Mouse (Mus musculus): ENCODE measurements around the gene Spry2. TPM values are rescaled to one million over a fixed set of nuclear protein-coding genes. Genes with fewer than 3 reads are reported as not detected.

Spry2 gene
- total and polyA plus RNA-seq, 3 experiments, result 0.21 TPM; not detected in 2

GRCm38 (mm10) chr14:105893623-105893995 is 3.0 kb downstream of the Spry2 start:
- H3K4me2 ChIP-seq (ENCODE audit: insufficient read depth, low read depth, poor library complexity, severe bottlenecking), result no peak overlapping the region
- H3K36me3 ChIP-seq (replicated peaks in 1 of 2; ENCODE audit: control insufficient read depth in 1 of 2, insufficient read depth in 1 of 2, low read length in 1 of 2), result no peaks in the 10 kb centered on the region
- no peak for DNase-seq (ENCODE audit: extremely low read depth)
- no peak overlapping the region for H3K27ac ChIP-seq (ENCODE audit: insufficient read depth, low read depth)
- H3K4me3 ChIP-seq (replicated peaks in 1 of 3; ENCODE audit: low read depth in 2 of 3, low read length in 2 of 3, poor library complexity in 1 of 3), result no peak overlapping the region
- in situ Hi-C loops (cut with MboI; ENCODE audit: low pct_ligation_motif_present, low pct_unique_long_range_greater_than_20kb, low sequenced_read_pairs), result no loop called here
- peaks cover 42% of the 10 kb centered on the region for H3K9me3 ChIP-seq (replicated peaks; ENCODE audit: low read length)
- no peak for TF ChIP-seq ETS1 (conservative IDR thresholded peaks at IDR 0.05; ENCODE audit: low read depth, low read length)
- TF ChIP-seq ZMIZ1 (IDR thresholded peaks at IDR 0.05; ENCODE audit: low read depth, low read length), result no peak
- no peak for TF ChIP-seq TCF12 (IDR thresholded peaks at IDR 0.05; ENCODE audit: low read depth, low read length)
- no peak for TF ChIP-seq TBP (conservative IDR thresholded peaks at IDR 0.05; ENCODE audit: low read depth, low read length)
- no peaks in the 10 kb centered on the region for H3K27me3 ChIP-seq (replicated peaks)
- no peaks in the 10 kb centered on the region for H3K79me2 ChIP-seq (replicated peaks; ENCODE audit: control insufficient read depth, extremely low read depth, insufficient read depth, poor library complexity, severe bottlenecking)
- dilution Hi-C loops (cut with MboI; ENCODE audit: extremely low pct_ligation_motif_present, extremely low pct_unique_long_range_greater_than_20kb, low sequenced_read_pairs), result no loop called here
- no peaks in the 10 kb centered on the region for H3K4me1 ChIP-seq (ENCODE audit: control insufficient read depth in 1 of 2, insufficient read depth in 2 of 2)
- H3K9ac ChIP-seq (ENCODE audit: insufficient read depth, low read depth), result no peak overlapping the region

GRCm38 (mm10) chr14:105892941-105893622 is 3.5 kb downstream of the Spry2 start:
- no peak overlapping the region for H3K4me3 ChIP-seq (replicated peaks in 1 of 3; ENCODE audit: low read depth in 2 of 3, low read length in 2 of 3, poor library complexity in 1 of 3)
- H3K4me2 ChIP-seq (ENCODE audit: insufficient read depth, low read depth, poor library complexity, severe bottlenecking), result no peak overlapping the region
- no peak overlapping the region for H3K27ac ChIP-seq (ENCODE audit: insufficient read depth, low read depth)
- TF ChIP-seq NRF1 (IDR thresholded peaks at IDR 0.05; ENCODE audit: low read depth, low read length) (no peak), E2F4 (IDR thresholded peaks at IDR 0.05; ENCODE audit: insufficient replicate concordance, low read depth, low read length) (no peak), NELFE (IDR thresholded peaks at IDR 0.05; ENCODE audit: low read depth, low read length) (no peak), EP300 (IDR thresholded peaks at IDR 0.05; ENCODE audit: low read length) (no peak), MAZ (IDR thresholded peaks at IDR 0.05; ENCODE audit: low read depth, low read length) (no peak), ZKSCAN1 (IDR thresholded peaks at IDR 0.05; ENCODE audit: borderline replicate concordance, low read depth, low read length) (no peak), MXI1 (IDR thresholded peaks at IDR 0.05; ENCODE audit: low read depth, low read length) (no peak), MAX (IDR thresholded peaks at IDR 0.05; ENCODE audit: low read length) (no peak), POLR2A (IDR thresholded peaks at IDR 0.05; ENCODE audit: low read depth, low read length) (no peak), TCF12 (IDR thresholded peaks at IDR 0.05; ENCODE audit: low read depth, low read length) (no peak), SMC3 (IDR thresholded peaks at IDR 0.05; ENCODE audit: low read depth, low read length) (no peak), ELF1 (IDR thresholded peaks at IDR 0.05; ENCODE audit: low read depth, low read length) (no peak), JUND (conservative IDR thresholded peaks at IDR 0.05; ENCODE audit: low read depth, low read length) (no peak), GABPA (IDR thresholded peaks at IDR 0.05; ENCODE audit: insufficient replicate concordance, low read depth, low read length) (no peak), CTCF (conservative IDR thresholded peaks at IDR 0.05 in 1 of 2, IDR thresholded peaks at IDR 0.05 in 1 of 2; ENCODE audit: low read depth in 2 of 2, low read length in 2 of 2) (no peak), RCOR1 (conservative IDR thresholded peaks at IDR 0.05; ENCODE audit: low read depth, low read length) (no peak)
- H3K36me3 ChIP-seq (replicated peaks in 1 of 2; ENCODE audit: control insufficient read depth in 1 of 2, insufficient read depth in 1 of 2, low read length in 1 of 2), result no peaks in the 10 kb centered on the region
- no peaks in the 10 kb centered on the region for H3K4me1 ChIP-seq (ENCODE audit: control insufficient read depth in 1 of 2, insufficient read depth in 2 of 2)
- dilution Hi-C loops (cut with MboI; ENCODE audit: extremely low pct_ligation_motif_present, extremely low pct_unique_long_range_greater_than_20kb, low sequenced_read_pairs) (no loop called here), in situ Hi-C loops (cut with MboI; ENCODE audit: low pct_ligation_motif_present, low pct_unique_long_range_greater_than_20kb, low sequenced_read_pairs) (no loop called here)
- H3K79me2 ChIP-seq (replicated peaks; ENCODE audit: control insufficient read depth, extremely low read depth, insufficient read depth, poor library complexity, severe bottlenecking), result no peaks in the 10 kb centered on the region
- H3K9ac ChIP-seq (ENCODE audit: insufficient read depth, low read depth), result no peak overlapping the region
- peaks cover 41% of the 10 kb centered on the region for H3K9me3 ChIP-seq (replicated peaks; ENCODE audit: low read length)
- no peak for DNase-seq (ENCODE audit: extremely low read depth)
- no peaks in the 10 kb centered on the region for H3K27me3 ChIP-seq (replicated peaks)

Data from CH12.LX (cell line).